ENCODE assay signal across 15 mouse cellular contexts in the genomic region with DNA sequence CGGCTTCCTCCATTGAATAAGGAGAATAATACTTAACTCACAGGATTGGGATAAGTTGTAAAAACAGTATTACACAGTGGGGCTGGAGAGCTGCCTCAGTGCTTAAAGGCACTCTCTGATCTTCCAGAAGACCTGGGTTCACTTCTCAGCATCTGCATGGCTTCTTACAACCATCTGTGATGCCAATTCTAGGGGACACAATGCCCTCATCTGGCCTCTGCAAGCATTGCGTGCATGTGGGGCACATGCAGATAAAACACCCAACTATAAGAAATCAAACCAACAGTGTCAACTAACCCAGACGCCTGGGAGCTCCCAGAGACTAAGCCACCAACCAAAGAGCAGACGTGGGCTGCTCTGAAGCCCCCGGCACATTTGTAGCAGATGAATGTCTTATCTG.
A peak's percentile ranks its signal among the peaks of the same experiment; 100 is the strongest.
DNase-seq lines count a peak whose midpoint lies in the region; TF ChIP-seq lines count a peak whose summit lies in the region.
"Had no signal": no experiment of that assay in that cellular context is flagged by ENCODE, and none has a peak within 500 bp of the region (broad histone marks: within the 10 kb centered on the region; RNA-seq: fewer than 3 reads in every experiment).

No protein-coding gene starts in this region.

- no peak overlapping the region for H3K27ac ChIP-seq in kidney, adult 2 months (ENCODE audit: insufficient read depth, low read depth, low read length)
- no peak overlapping the region for H3K27ac ChIP-seq in cortical plate, adult 2 months (ENCODE audit: insufficient read depth, low read length)
- no peak overlapping the region for H3K27ac ChIP-seq in heart, embryonic 10.5 days
- H3K27ac ChIP-seq: hindbrain, embryonic 12.5 days; limb, embryonic 10.5 days; neural tube, embryonic 13.5 days had no signal

- TF ChIP-seq POLR2A in kidney, adult 2 months (IDR thresholded peaks at IDR 0.05; ENCODE audit: low read depth, low read length), result no peak
- no peak for TF ChIP-seq POLR2A in cortical plate, adult 2 months (IDR thresholded peaks at IDR 0.05; ENCODE audit: extremely low read depth, insufficient read depth, low read length)

- H3K4me3 ChIP-seq in kidney, adult 2 months (ENCODE audit: insufficient read depth, low read depth, low read length), result no peak overlapping the region
- H3K4me3 ChIP-seq in E14TG2a.4 (replicated peaks; ENCODE audit: low read length), result no peak overlapping the region
- no peak overlapping the region for H3K4me3 ChIP-seq in cortical plate, adult 2 months (ENCODE audit: insufficient read depth, low read length)
- H3K4me3 ChIP-seq in heart, embryonic 10.5 days, result no peak overlapping the region
- H3K4me3 ChIP-seq: hindbrain, embryonic 12.5 days; limb, embryonic 10.5 days; neural tube, embryonic 13.5 days had no signal

- WGBS in kidney, adult 2 months, result 95% methylated on average over 5 of the region's 5 CpGs
- 85% methylated on average over 5 of the region's 5 CpGs for WGBS in heart, embryonic 10.5 days

- H3K9me3 ChIP-seq in E14TG2a.4 (ENCODE audit: low read length), result no peaks in the 10 kb centered on the region
- no peaks in the 10 kb centered on the region for H3K9me3 ChIP-seq in heart, embryonic 10.5 days
- H3K9me3 ChIP-seq: hindbrain, embryonic 12.5 days; limb, embryonic 10.5 days; neural tube, embryonic 13.5 days had no signal

- TF ChIP-seq CTCF in kidney, adult 2 months (conservative IDR thresholded peaks at IDR 0.05; ENCODE audit: insufficient read depth, insufficient read length, low read depth, low read length), result peak; percentile 40
- peak; percentile 21; the same call in 1 of the 2 replicates for TF ChIP-seq CTCF in E14TG2a.4 (conservative IDR thresholded peaks at IDR 0.05; ENCODE audit: low read length)
- peak; percentile 27; the same call in 1 of the 2 replicates for TF ChIP-seq CTCF in cortical plate, adult 2 months (IDR thresholded peaks at IDR 0.05; ENCODE audit: extremely low read depth, insufficient read depth, low read length)

- no peaks in the 10 kb centered on the region for H3K36me3 ChIP-seq in kidney, adult 2 months (ENCODE audit: control insufficient read depth, insufficient read depth, low read length)
- peaks cover 37% of the 10 kb centered on the region for H3K36me3 ChIP-seq in E14TG2a.4 (ENCODE audit: insufficient read depth, low read length)
- H3K36me3 ChIP-seq in heart, embryonic 10.5 days, result peaks cover 7% of the 10 kb centered on the region; the same call in 1 of the 2 replicates

- no peaks in the 10 kb centered on the region for H3K27me3 ChIP-seq in kidney, adult 2 months (replicated peaks; ENCODE audit: control insufficient read depth, insufficient read depth, low read length)
- H3K27me3 ChIP-seq in E14TG2a.4 (ENCODE audit: insufficient read depth, low read length), result no peaks in the 10 kb centered on the region
- H3K27me3 ChIP-seq in heart, embryonic 10.5 days (ENCODE audit: insufficient read depth, poor library complexity, severe bottlenecking), result no peaks in the 10 kb centered on the region
- H3K27me3 ChIP-seq: hindbrain, embryonic 12.5 days; neural tube, embryonic 13.5 days had no signal

- H3K4me1 ChIP-seq in kidney, adult 2 months (ENCODE audit: control insufficient read depth, insufficient read depth, low read length), result no peaks in the 10 kb centered on the region
- H3K4me1 ChIP-seq in E14TG2a.4 (replicated peaks; ENCODE audit: low read depth, low read length), result 0 out of 2 replicates have a peak, but pooled peaks cover 2% of the 10 kb centered on the region
- no peaks in the 10 kb centered on the region for H3K4me1 ChIP-seq in cortical plate, adult 2 months (ENCODE audit: control insufficient read depth, insufficient read depth, low read length)
- H3K4me1 ChIP-seq in heart, embryonic 10.5 days, result 0 out of 2 replicates have a peak, but pooled peaks cover 3% of the 10 kb centered on the region
- H3K4me1 ChIP-seq: hindbrain, embryonic 12.5 days; limb, embryonic 10.5 days; neural tube, embryonic 13.5 days had no signal

- no peak for DNase-seq in kidney, adult 2 months
- DNase-seq in kidney, adult 11 months, result no peak
- DNase-seq in 416B (ENCODE audit: low read depth), result peak; percentile 34
- no peak for DNase-seq in left cerebral cortex, adult 9 months (ENCODE audit: low spot score in 2 of 2)
- DNase-seq in heart, embryonic 10.5 days (ENCODE audit: low spot score), result no peak
- DNase-seq: adrenal gland, postnatal 36 days; cerebellum, adult 8-10 months; kidney, adult 9 months; lung, embryonic 14.5 days; spleen, adult 18-20 months had no signal
